Mouse (Mus musculus): Measurements from ENCODE around the gene AC192777.2.
"Not testable (repeated sequence)": the region's sequence is repeated elsewhere in the genome, so short reads cannot be mapped to it uniquely, and the experiment has no call there.

The AC192777.2 gene

GRCm38 (mm10) chr17:40095150-40095549 is at the start of gene AC192777.2:
AC192777.2 (plus strand) TSS chr17:40095450.
- not testable (repeated sequence) for DNase-seq (ENCODE audit: low read depth, low spot score)

- DNase-seq (ENCODE audit: low read depth, low spot score): not testable (repeated sequence)
Observed at GRCm38 (mm10) chr17:40116172-40116571, 20.9 kb downstream of the AC192777.2 start.

GRCm38 (mm10) chr17:40116877-40117276 is 21.6 kb downstream of the AC192777.2 start:
- DNase-seq (ENCODE audit: low read depth, low spot score): not testable (repeated sequence)

All from retina, adult 2 months (tissue).